Mouse (Mus musculus): ENCODE measurements around the gene Ptprk. TPM values are rescaled to one million over a fixed set of nuclear protein-coding genes. Genes with fewer than 3 reads are reported as not detected.

Ptprk gene
- polyA plus RNA-seq, 1 experiment from 2014 or later, result 31.1 TPM

GRCm38 (mm10) chr10:28145326-28145725 is 70.7 kb downstream of the Ptprk start:
- Histone ChIP-seq H3K27ac (ENCODE audit: low read length) (no peak overlapping the region), H3K4me2 (replicated peaks; ENCODE audit: low read depth, low read length) (no peak overlapping the region), H3K9ac (replicated peaks; ENCODE audit: low read depth) (no peak overlapping the region), H3K27me3 (replicated peaks; ENCODE audit: insufficient read depth, low read length) (no peaks in the 10 kb centered on the region), H3K9me3 (ENCODE audit: low read length) (no peaks in the 10 kb centered on the region), H3K36me3 (ENCODE audit: insufficient read depth, low read length) (no peaks in the 10 kb centered on the region), H3K4me1 (ENCODE audit: insufficient read depth, low read depth, low read length) (no peaks in the 10 kb centered on the region), H3K4me3 (ENCODE audit: low read depth, low read length) (no peak overlapping the region)
- ATAC-seq (no peak), DNase-seq (ENCODE audit: low spot score) (no peak)
- whole genome bisulfite sequencing, result 66% methylated on average over 5 of the region's 5 CpGs
- TF ChIP-seq EP300 (IDR thresholded peaks at IDR 0.05) (no peak), CTCF (IDR thresholded peaks at IDR 0.05) (no peak)

DNA sequence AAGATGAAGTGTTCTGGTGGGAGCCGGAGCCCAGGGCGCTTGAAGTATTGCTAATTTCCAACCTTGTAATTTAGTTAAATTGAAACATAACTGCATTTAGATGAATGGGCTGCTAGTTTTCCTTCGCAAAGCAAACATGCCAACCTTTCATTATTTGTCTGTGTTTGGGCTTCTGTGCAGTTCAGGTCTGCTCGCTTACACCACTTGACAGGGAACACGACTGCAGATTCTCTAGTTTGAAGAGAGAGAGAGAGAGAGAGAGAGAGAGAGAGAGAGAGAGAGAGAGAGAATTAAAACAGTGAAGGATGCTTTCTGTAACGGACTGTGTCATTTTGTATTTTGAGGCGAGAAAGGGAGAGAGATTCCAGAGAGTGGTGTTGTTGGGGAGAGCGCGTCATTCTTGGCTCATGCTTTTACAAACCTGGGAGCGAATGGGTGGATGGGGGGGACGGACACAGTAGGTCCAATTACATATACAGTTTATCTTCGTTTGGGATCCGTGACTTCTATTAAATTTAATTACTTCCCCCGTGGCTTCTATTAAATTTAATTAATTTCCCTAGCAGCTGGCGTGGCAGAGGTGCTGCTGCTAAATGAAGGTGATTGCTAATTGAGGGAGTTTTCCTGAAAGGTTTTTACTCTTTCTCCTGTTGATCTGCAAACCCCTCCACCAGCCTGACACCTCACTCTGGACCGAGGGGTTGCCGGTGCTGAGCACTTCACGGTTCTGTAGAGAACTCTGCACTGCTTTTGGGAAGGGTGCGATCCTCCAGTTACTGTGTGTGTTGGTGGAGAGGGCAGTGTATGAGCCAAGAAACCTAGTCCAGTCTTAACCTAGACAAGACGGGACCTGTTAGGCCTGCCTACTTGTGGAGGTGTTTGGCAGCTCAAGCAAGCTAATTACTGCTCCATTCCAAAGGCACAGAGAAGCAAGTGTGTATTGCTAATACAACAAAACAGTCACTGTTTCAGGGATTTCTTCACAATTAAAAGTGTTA is 81.4 kb downstream of the Ptprk start:
- Histone ChIP-seq H3K36me3 (ENCODE audit: insufficient read depth, low read length) (no peaks in the 10 kb centered on the region), H3K27ac (ENCODE audit: low read length) (no peak overlapping the region), H3K27me3 (replicated peaks; ENCODE audit: insufficient read depth, low read length) (no peaks in the 10 kb centered on the region), H3K9ac (replicated peaks; ENCODE audit: low read depth) (no peak overlapping the region), H3K9me3 (ENCODE audit: low read length) (no peaks in the 10 kb centered on the region), H3K4me3 (ENCODE audit: low read depth, low read length) (no peak overlapping the region), H3K4me1 (ENCODE audit: insufficient read depth, low read depth, low read length) (no peaks in the 10 kb centered on the region), H3K4me2 (replicated peaks; ENCODE audit: low read depth, low read length) (no peak overlapping the region)
- 76% methylated on average over 20 of the region's 20 CpGs for WGBS
- TF ChIP-seq EP300 (IDR thresholded peaks at IDR 0.05) (no peak), CTCF (IDR thresholded peaks at IDR 0.05) (no peak)
- DNase-seq (ENCODE audit: low spot score), result no peak
- no peak for ATAC-seq

DNA sequence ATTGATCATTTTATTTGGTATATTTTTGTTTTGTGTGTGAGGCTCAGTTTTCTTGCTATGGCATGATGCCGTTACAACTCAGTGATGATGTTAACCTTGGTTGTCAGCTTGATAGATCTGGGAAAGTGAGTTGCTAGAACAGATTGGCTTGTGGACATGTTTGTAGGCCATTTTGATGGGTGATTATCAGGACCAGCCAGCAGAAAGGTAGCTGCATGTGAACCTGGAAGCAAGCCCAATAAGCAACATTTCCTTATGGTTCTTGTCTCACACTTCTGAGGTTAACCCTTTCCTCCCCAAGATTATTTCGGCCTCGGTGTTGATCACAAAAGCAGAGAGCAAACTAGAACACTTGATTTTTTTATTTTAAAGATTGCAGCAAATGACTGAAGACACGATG is 85.1 kb downstream of the Ptprk start:
- Histone ChIP-seq H3K9ac (replicated peaks; ENCODE audit: low read depth) (no peak overlapping the region), H3K27me3 (replicated peaks; ENCODE audit: insufficient read depth, low read length) (no peaks in the 10 kb centered on the region), H3K36me3 (ENCODE audit: insufficient read depth, low read length) (no peaks in the 10 kb centered on the region), H3K4me3 (ENCODE audit: low read depth, low read length) (no peak overlapping the region), H3K4me1 (ENCODE audit: insufficient read depth, low read depth, low read length) (no peaks in the 10 kb centered on the region; the same call in 1 of the 2 replicates), H3K4me2 (replicated peaks; ENCODE audit: low read depth, low read length) (no peak overlapping the region), H3K27ac (ENCODE audit: low read length) (no peak overlapping the region), H3K9me3 (ENCODE audit: low read length) (no peaks in the 10 kb centered on the region)
- TF ChIP-seq CTCF (IDR thresholded peaks at IDR 0.05) (no peak), EP300 (IDR thresholded peaks at IDR 0.05) (no peak)
- ATAC-seq (no peak), DNase-seq (ENCODE audit: low spot score) (no peak)
- 81% methylated on average over 4 of the region's 4 CpGs for WGBS

- Histone ChIP-seq H3K9me3 (ENCODE audit: low read length) (no peaks in the 10 kb centered on the region), H3K4me2 (replicated peaks; ENCODE audit: low read depth, low read length) (no peak overlapping the region), H3K27ac (ENCODE audit: low read length) (no peak overlapping the region), H3K4me1 (ENCODE audit: insufficient read depth, low read depth, low read length) (no peaks in the 10 kb centered on the region; the same call in 1 of the 2 replicates), H3K27me3 (replicated peaks; ENCODE audit: insufficient read depth, low read length) (no peaks in the 10 kb centered on the region), H3K4me3 (ENCODE audit: low read depth, low read length) (no peak overlapping the region), H3K9ac (replicated peaks; ENCODE audit: low read depth) (no peak overlapping the region), H3K36me3 (ENCODE audit: insufficient read depth, low read length) (no peaks in the 10 kb centered on the region)
- no peak for ATAC-seq
- TF ChIP-seq CTCF (IDR thresholded peaks at IDR 0.05) (no peak), EP300 (IDR thresholded peaks at IDR 0.05) (no peak)
- DNase-seq (ENCODE audit: low spot score), result no peak
Measured at GRCm38 (mm10) chr10:28161306-28161705, 86.7 kb downstream of the Ptprk start.

GRCm38 (mm10) chr10:28164250-28164649 is 89.6 kb downstream of the Ptprk start:
- Histone ChIP-seq H3K27me3 (replicated peaks; ENCODE audit: insufficient read depth, low read length) (no peaks in the 10 kb centered on the region), H3K4me1 (ENCODE audit: insufficient read depth, low read depth, low read length) (no peaks in the 10 kb centered on the region; the same call in 1 of the 2 replicates), H3K4me3 (ENCODE audit: low read depth, low read length) (no peak overlapping the region), H3K9ac (replicated peaks; ENCODE audit: low read depth) (no peak overlapping the region), H3K27ac (ENCODE audit: low read length) (no peak overlapping the region), H3K9me3 (ENCODE audit: low read length) (no peaks in the 10 kb centered on the region), H3K36me3 (ENCODE audit: insufficient read depth, low read length) (no peaks in the 10 kb centered on the region), H3K4me2 (replicated peaks; ENCODE audit: low read depth, low read length) (no peak overlapping the region)
- TF ChIP-seq EP300 (IDR thresholded peaks at IDR 0.05) (no peak), CTCF (IDR thresholded peaks at IDR 0.05) (no peak)
- DNase-seq (ENCODE audit: low spot score) (no peak), ATAC-seq (no peak)

- H3K9ac ChIP-seq (replicated peaks; ENCODE audit: low read depth), result no peak overlapping the region
- H3K4me2 ChIP-seq (replicated peaks; ENCODE audit: low read depth, low read length), result no peak overlapping the region
- H3K36me3 ChIP-seq (ENCODE audit: insufficient read depth, low read length), result no peaks in the 10 kb centered on the region
- H3K9me3 ChIP-seq (ENCODE audit: low read length), result no peaks in the 10 kb centered on the region
- no peak overlapping the region for H3K27ac ChIP-seq (ENCODE audit: low read length)
- no peaks in the 10 kb centered on the region; the same call in 1 of the 2 replicates for H3K4me1 ChIP-seq (ENCODE audit: insufficient read depth, low read depth, low read length)
- TF ChIP-seq CTCF (IDR thresholded peaks at IDR 0.05) (no peak), EP300 (IDR thresholded peaks at IDR 0.05) (no peak)
- no peak overlapping the region for H3K4me3 ChIP-seq (ENCODE audit: low read depth, low read length)
- ATAC-seq (no peak), DNase-seq (ENCODE audit: low spot score) (no peak)
- H3K27me3 ChIP-seq (replicated peaks; ENCODE audit: insufficient read depth, low read length), result no peaks in the 10 kb centered on the region
Measured at GRCm38 (mm10) chr10:28164746-28165145, 90.1 kb downstream of the Ptprk start.

All from lung, postnatal 0 days (tissue).